Mouse (Mus musculus) liver, postnatal 0 days (tissue): ENCODE data around the gene Gabarapl2. TPM values are rescaled to one million over a fixed set of nuclear protein-coding genes. Genes with fewer than 3 reads are reported as not detected.
A peak's percentile ranks its signal among the peaks of the same experiment; 100 is the strongest.

Source experiments
- ATAC-seq: fragments of 200-750 bp; cut with Nextera tagmentation; 2 replicates; pipeline ENCODE4 v1.8.0; 2017; ENCODE audit warnings: mild to moderate bottlenecking, moderate library complexity
- DNase-seq: peaks from one replicate; pipeline ENCODE4 v3.0.0-alpha.2; 2016
- H3K27ac ChIP-seq: fragments of 300-500 bp; sonication (generic); 2 replicates; pipeline ENCODE4 v1.5.1; 2014; ENCODE audit warnings: antibody characterized with exemption, moderate library complexity, mild to moderate bottlenecking, low read depth
- H3K27me3 ChIP-seq: fragments of 300-500 bp; sonication (generic); 2 replicates; pipeline ENCODE4 v1.6.1; 2014; ENCODE audit warnings: low read length, control low read depth, mixed read lengths; ENCODE audit not compliant: insufficient read depth
- H3K36me3 ChIP-seq: fragments of 300-500 bp; sonication (generic); replicated peaks from 2 replicates; pipeline ENCODE4 v1.6.1; 2014; ENCODE audit warnings: mild to moderate bottlenecking, control low read depth, low read length, moderate library complexity, mixed read lengths; ENCODE audit not compliant: insufficient read depth
- H3K4me1 ChIP-seq: fragments of 300-500 bp; sonication (generic); 2 replicates; pipeline ENCODE4 v1.6.1; 2014; ENCODE audit warnings: antibody characterized with exemption, mild to moderate bottlenecking, control low read depth; ENCODE audit not compliant: insufficient read depth
- H3K4me2 ChIP-seq: fragments of 300-500 bp; sonication (generic); 2 replicates; pipeline ENCODE4 v1.6.1; 2014; ENCODE audit warnings: low read depth, mild to moderate bottlenecking, low read length, moderate library complexity, mixed read lengths
- H3K4me3 ChIP-seq: fragments of 300-500 bp; sonication (generic); 2 replicates; pipeline ENCODE4 v1.5.1; 2014; ENCODE audit warnings: low read depth, low read length
- H3K9ac ChIP-seq: fragments of 300-500 bp; sonication (generic); replicated peaks from 2 replicates; pipeline ENCODE4 v1.6.1; 2014; ENCODE audit warnings: mild to moderate bottlenecking, moderate library complexity
- H3K9me3 ChIP-seq: fragments of 300-500 bp; sonication (generic); 2 replicates; pipeline ENCODE4 v1.6.1; 2016; ENCODE audit warnings: mild to moderate bottlenecking, control low read depth, low read length, mixed read lengths
- CTCF ChIP-seq: sonication (generic); IDR thresholded peaks from 2 replicates; pipeline ENCODE4 v1.5.1; 2016; ENCODE audit warnings: antibody characterized with exemption, low read depth
- EP300 ChIP-seq: IDR thresholded peaks from 2 replicates; pipeline ENCODE4 v1.6.1; 2016; ENCODE audit warnings: antibody characterized with exemption, low read depth, mild to moderate bottlenecking
- WGBS: fragments of 180-500 bp; shearing (Covaris S2); extraction: QIAGEN DNeasy Blood & Tissue Kit; methylation state at CpG from one replicate; pipeline ENCODE4 v1.1.7; 2014; ENCODE audit not compliant: insufficient replicate concordance; 5-methylcytosine and 5-hydroxymethylcytosine counted together
- polyA plus RNA-seq: library from polyadenylated mRNA; unstranded; fragments of >200 nt; fragmentation: Nextera tagmentation; extraction: Ambion mirVana; gene quantifications from 2 replicates; pipeline ENCODE4 v1.2.1, GENCODE M21; 2015

The Gabarapl2 gene
- polyA plus RNA-seq, 1 experiment from 2014 or later = 162 TPM

DNA sequence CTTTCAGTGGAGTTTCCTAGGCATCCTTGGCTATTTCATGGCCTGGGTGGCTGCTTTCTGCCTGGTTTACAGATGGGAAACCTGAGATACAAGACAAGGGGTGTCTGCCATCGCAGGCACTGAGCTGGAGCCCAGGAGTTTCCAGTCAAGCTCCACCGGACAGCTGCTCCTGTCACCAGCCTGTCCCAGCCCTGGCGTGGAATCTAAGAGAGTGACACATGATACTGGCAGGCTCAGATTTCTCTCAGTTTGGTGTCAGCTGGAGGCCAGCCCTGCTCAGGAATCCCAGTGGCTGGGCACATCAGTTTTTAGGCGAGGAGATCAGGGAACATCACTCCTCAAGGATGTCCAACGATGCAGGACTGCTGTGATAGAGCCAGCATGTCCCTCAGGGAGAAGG lies 38.4 kb upstream of the Gabarapl2 start:
- WGBS = 40% methylated on average over 5 of the region's 5 CpGs
- TF ChIP-seq EP300 = no peak
- TF ChIP-seq CTCF = no peak

DNA sequence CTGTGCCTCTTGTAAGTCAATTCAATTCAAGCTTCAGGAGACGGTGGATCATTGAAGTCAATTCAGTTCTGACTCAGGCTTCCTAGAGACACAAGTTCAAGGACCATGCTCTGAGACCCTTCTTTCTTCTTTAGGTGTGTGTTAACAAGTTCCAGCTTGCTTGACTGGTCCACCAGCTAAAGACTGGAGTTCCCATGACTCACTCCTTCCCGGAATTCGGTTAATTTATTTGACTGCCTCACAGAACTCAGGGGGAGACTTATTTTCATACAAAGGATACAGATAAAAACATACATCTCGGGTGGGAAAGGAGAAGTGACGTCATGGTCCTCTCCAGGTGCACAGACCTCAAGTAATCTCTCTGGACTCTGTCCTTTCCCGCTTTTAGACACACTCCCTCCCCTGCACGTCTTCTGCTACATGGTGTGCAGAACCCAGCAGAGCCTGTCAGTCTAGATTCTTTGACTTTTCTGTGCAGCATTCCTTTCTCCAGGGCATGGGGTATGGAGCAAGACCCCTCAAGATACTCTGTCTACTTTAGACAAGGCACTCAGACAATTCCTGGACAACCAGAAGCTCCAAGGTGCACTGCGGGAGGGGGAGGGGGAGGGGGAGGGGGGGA lies 34.9 kb upstream of the Gabarapl2 start:
- H3K4me3 ChIP-seq = no peak overlapping the region
- WGBS = 54% methylated on average over 8 of the region's 8 CpGs
- no peaks in the 10 kb centered on the region for H3K9me3 ChIP-seq
- TF ChIP-seq EP300 = no peak
- TF ChIP-seq CTCF = no peak
- ATAC-seq = no peak
- H3K27me3 ChIP-seq = peaks cover 20% of the 10 kb centered on the region
- no peak overlapping the region for H3K9ac ChIP-seq
- no peak overlapping the region for H3K27ac ChIP-seq
- H3K4me2 ChIP-seq = no peak overlapping the region
- no peaks in the 10 kb centered on the region for H3K4me1 ChIP-seq
- DNase-seq = no peak
- H3K36me3 ChIP-seq = no peaks in the 10 kb centered on the region

More for the DNA sequence above, 38.4 kb upstream of the Gabarapl2 start:
- Histone ChIP-seq H3K27ac (no peak overlapping the region), H3K4me2 (no peak overlapping the region), H3K27me3 (no peaks in the 10 kb centered on the region), H3K4me3 (no peak overlapping the region), H3K36me3 (no peaks in the 10 kb centered on the region), H3K9ac (no peak overlapping the region), H3K4me1 (no peaks in the 10 kb centered on the region), H3K9me3 (no peaks in the 10 kb centered on the region)
- no peak for DNase-seq
- ATAC-seq = no peak

DNA sequence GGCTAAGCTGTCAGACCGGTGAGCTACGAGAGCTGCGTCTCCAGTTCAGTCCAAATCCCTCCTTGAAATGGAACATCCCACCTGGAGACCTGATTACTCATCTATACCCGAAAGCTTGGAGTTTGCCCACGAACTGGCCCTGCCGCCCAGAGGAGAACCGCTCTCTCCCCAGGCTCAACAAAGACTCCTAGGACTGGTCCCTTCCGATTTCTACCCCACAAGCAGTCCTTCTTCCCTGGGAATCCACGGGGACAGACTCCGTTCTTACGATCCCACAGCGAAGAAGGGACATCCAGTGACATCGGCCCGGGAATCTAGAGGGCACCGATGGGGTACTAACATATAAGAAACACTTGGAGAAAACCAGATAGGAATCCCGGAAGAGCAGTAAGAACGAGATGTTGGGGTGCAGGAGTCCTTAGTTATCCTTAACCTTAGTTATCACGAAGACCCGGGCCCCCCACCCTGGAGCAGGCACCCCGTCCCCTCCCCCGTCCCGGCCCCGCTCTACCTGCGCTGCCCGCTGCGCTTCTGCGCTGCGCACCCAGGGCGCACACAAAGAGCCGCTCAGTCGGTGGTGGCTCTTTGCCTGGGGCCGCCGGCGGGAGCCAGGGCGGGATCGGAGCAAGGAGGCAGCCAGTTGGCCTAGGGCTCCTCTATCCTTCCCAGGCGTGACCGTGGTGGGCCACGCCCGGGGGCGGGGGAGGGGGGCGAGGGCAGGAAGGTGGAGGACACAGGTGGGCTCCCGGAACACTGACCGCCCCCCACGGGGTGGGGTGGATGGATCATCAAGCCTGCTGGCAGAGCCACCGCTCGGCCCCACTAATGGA lies 30.7 kb upstream of the Gabarapl2 start, which contains the start of gene Chst5:
Gene Chst5, minus strand, starts transcription at position 827 of the 830 bp plus-strand sequence.
- Histone ChIP-seq H3K27ac (no peak within 1 kb of the TSS), H3K27me3 (peaks cover 34% of the 10 kb centered on the region), H3K4me2 (peak within 1 kb of the TSS; percentile 0; the same call in 1 of the 2 replicates), H3K9me3 (no peaks in the 10 kb centered on the region), H3K9ac (no peak within 1 kb of the TSS), H3K36me3 (no peaks in the 10 kb centered on the region), H3K4me3 (no peak within 1 kb of the TSS), H3K4me1 (no peaks in the 10 kb centered on the region)
- no peak for ATAC-seq
- WGBS = 8% methylated on average over 47 of the region's 47 CpGs
- no peak for TF ChIP-seq EP300
- TF ChIP-seq CTCF = no peak
- DNase-seq = no peak

DNA sequence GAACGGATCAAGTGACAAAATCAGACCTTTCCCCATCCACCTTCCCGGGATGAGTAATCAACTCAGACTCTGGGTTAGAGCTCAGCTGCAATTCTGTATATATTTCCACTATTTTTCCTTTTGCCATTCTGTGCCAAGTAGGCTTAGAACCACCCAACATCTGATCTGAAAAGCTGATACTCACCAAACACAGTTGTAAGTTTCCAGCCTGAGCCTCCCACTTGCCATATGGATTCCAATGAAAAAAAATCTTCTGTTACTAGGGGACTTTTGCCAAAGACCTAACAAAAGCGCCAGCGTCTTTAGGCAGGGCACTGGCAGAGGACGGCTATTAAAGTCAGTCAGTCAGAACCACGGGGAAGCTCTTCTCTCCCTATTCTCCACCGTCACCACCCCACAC lies 28.9 kb upstream of the Gabarapl2 start:
- no peak overlapping the region for H3K27ac ChIP-seq
- H3K4me1 ChIP-seq = no peaks in the 10 kb centered on the region
- no peaks in the 10 kb centered on the region for H3K9me3 ChIP-seq
- WGBS = 63% methylated on average over 7 of the region's 7 CpGs
- no peaks in the 10 kb centered on the region for H3K36me3 ChIP-seq
- H3K4me2 ChIP-seq = no peak overlapping the region
- TF ChIP-seq EP300 (no peak), CTCF (no peak)
- ATAC-seq (no peak), DNase-seq (no peak)
- H3K4me3 ChIP-seq = no peak overlapping the region
- H3K27me3 ChIP-seq = peaks cover 37% of the 10 kb centered on the region
- H3K9ac ChIP-seq = no peak overlapping the region

DNA sequence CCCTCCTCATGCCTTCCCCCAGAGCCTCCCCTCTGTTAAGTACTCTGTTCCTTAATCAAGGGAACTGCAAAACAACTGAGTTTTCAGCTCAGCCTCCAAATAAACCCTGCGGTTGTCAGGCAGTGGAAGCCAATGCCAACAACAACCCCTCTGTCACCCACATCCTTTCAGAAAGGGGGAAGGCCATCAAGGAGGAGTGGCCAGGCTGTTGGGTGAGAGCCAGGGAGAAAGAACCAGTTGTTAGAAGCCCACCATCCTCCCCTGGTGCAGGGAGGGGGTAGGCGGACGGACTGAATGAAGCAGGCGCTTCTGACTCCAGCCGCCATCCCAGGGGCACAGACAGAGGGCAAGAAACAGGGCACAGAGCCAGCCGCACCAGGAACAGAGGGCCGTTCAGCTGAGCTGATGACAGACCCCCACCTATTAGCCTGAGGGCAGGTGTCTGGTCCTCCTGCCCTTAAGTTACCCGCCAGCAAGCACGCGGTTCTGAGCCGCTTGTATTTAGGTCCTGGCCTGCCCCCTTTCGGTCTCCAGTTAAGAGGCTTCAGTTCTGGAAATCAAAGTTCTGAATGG lies 27.6 kb upstream of the Gabarapl2 start:
- Histone ChIP-seq H3K9ac (no peak overlapping the region), H3K4me3 (no peak overlapping the region), H3K9me3 (no peaks in the 10 kb centered on the region), H3K27me3 (peaks cover 36% of the 10 kb centered on the region), H3K4me2 (no peak overlapping the region), H3K4me1 (no peaks in the 10 kb centered on the region), H3K36me3 (no peaks in the 10 kb centered on the region), H3K27ac (no peak overlapping the region)
- ATAC-seq (no peak), DNase-seq (no peak)
- no peak for TF ChIP-seq EP300
- no peak for TF ChIP-seq CTCF
- WGBS = 60% methylated on average over 12 of the region's 12 CpGs

DNA sequence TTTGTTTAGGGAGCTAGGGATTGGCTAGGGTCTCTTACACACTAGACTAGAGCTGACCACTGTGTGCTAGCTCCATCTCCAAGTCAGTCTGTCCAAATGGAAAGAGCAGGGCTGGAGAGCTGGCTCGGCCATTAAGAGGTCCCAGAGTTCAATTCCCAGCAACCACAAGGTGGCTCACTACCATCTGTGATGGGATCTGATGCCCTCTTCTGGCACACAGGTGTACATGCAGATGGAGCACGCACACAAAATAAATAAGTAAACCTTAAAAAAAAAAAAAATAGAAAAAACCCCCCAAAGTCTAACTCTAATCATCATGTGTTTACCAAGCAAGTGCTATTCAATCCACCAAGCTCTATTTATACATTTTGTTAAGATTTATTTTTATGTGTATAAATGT lies 20.8 kb upstream of the Gabarapl2 start:
- peaks cover 3% of the 10 kb centered on the region; the same call in 1 of the 2 replicates for H3K27me3 ChIP-seq
- H3K36me3 ChIP-seq = no peaks in the 10 kb centered on the region
- TF ChIP-seq EP300 (no peak), CTCF (peak; percentile 78)
- H3K4me3 ChIP-seq = no peak overlapping the region
- no peaks in the 10 kb centered on the region for H3K9me3 ChIP-seq
- H3K4me2 ChIP-seq = no peak overlapping the region
- no peak overlapping the region for H3K27ac ChIP-seq
- ATAC-seq = no peak
- DNase-seq = no peak
- H3K9ac ChIP-seq = no peak overlapping the region
- 75% methylated on average over 2 of the region's 2 CpGs for WGBS
- H3K4me1 ChIP-seq = no peaks in the 10 kb centered on the region
